Mouse (Mus musculus) c-Kit-positive CD71-positive TER-119-negative erythroid progenitor cells, embryonic 14.5 days (primary cell): ENCODE measurements around the gene Cryba2.
A peak's percentile ranks its signal among the peaks of the same experiment; 100 is the strongest.

Experiments
- DNase-seq: peaks from one replicate; pipeline ENCODE4 v3.0.0-alpha.2; 2013; ENCODE audit warnings: low read depth

The Cryba2 gene

DNA sequence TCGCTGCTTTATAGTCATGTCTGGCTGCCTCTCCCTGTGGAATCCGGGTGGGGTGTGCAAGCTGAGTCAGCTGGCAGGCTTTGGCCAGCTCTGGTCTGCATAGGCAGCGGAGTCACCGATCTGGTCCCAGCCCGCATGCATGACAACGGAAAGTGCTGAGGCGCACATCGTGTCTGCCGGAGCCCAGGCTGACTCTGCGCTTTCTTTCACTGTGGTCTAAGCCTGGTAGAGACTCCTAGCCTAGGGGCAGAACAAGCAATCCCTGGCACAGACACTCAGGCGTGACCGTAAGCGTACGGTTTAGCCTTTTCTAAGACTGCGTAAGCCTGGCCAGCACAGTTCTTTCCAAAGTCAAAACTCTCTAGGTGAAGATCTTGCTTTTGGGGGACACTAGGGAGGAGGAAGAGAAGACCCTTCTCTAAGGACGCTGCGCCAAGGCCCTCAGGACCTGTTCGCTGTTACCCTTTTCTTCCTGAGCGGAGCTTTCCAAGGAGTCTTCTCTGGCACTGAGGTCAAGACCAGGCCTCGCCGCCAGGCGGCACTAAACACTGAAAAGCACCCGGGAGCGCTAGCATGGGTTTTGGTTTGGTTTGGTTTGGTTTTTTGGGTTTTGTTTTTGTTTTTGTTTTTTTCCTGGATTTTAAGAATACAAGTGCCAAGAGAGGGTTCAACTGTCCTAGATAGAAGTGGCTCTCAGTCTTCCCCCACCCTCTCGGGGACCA, at the start of gene Cryba2:
Cryba2 (minus strand) TSS at position 10 of the 722 bp plus-strand sequence.
- peak; percentile 13 for DNase-seq

DNA sequence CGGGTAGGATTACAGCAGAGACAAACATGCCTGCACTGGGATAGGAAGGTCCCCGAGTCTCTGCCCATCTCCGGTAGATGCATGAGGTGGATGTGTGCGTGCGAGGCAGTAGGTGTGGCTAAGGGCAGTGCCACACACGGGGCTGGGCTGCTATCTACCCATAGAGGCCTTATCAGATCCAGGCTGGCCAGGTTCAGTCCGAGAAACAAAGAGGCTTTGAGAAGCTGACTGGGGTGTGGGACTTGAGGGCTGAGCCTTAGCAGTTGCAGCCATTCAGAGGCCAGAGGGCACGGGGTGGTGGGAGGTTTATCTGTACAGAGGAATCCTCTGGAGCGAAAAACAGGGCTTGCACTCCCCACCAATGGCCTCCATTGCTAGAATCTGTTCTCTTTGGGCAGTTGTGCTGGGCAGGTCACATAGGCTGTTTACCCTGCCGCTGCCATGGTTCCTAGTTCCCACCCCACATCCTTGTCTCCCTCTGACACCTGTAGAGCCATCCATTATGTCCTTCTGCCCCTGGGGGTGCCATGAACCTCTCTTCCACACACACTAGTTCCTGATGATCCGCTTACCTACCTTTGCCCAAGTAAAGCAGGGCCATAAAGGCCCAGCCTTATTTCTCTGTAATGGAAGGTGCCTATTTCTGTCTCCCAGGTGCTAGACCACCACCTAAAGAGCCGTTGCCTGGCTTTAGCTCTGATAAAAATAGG, 48.9 kb upstream of the Cryba2 start:
- DNase-seq, result no peak

DNA sequence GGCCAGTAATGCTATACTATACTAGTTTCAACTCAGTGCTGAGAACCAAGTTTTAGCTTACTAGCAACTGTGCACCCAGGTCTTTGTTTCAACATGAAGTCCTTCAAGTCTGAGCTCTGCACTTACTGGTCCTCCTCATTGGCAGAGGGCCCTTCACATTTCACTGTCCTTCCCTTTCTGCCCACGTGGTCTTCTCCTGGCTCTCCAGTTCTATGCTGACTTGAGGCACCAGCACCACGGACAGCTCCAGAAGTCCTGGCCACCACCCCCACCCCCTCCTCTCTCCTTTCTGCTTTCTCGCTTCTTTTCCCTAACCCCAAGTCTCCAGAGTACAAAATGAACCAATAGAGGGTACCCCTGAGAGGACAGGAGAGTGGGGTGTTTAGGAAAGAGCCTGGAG, 46.8 kb upstream of the Cryba2 start:
- DNase-seq, result no peak

DNA sequence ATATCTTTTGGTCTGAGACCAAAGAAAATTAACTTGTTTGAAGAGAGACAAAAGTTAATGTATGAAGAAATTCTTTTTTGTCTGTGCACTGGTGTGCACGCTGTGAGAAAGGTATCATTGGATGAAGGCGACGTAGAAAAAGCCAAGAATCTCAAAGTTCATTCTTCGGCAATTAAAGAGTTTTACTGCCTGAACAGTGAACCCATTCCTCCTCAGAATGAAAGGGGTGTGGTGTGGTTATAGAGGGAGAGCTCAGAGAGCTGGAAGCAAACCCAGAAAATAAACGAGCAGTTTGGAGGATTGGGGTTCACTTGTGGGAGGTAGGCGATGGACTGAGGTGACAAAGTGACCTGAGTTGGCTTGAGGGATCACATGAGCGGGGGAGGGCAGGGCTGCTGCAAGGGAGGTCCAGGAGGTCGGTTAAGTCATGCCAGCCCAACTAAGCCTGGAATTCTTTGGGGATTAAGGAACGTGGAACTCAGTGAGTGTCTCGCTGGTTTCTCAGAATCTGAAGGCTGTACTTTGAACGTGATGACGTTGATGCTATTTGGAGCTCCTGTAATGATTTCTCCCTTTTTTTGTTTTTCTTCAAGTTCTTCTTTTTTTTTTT, 43.4 kb upstream of the Cryba2 start:
- DNase-seq, result no peak

DNA sequence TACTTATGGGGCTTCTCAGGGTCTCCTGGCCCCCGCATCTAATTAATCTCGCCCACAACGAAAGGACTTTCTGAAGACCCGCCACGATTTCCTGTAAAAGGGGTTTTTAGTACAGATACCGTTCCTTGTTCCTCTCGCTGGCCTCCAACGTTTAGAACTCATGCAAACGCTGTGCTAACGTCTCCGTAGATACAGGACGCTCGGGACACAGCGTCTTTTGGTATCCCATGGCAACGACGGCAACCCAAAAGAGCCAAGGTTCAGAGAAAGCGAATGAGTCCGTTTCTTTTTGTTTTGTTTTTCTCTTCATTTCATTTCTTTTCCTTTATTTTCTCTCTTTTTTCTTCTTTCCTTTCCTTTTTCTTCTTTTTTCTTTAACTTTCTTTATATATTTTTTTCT, 42.5 kb upstream of the Cryba2 start, which contains the start of gene Cfap65:
Cfap65 (minus strand) TSS at position 198 of the 400 bp plus-strand sequence.
- no peak for DNase-seq

DNA sequence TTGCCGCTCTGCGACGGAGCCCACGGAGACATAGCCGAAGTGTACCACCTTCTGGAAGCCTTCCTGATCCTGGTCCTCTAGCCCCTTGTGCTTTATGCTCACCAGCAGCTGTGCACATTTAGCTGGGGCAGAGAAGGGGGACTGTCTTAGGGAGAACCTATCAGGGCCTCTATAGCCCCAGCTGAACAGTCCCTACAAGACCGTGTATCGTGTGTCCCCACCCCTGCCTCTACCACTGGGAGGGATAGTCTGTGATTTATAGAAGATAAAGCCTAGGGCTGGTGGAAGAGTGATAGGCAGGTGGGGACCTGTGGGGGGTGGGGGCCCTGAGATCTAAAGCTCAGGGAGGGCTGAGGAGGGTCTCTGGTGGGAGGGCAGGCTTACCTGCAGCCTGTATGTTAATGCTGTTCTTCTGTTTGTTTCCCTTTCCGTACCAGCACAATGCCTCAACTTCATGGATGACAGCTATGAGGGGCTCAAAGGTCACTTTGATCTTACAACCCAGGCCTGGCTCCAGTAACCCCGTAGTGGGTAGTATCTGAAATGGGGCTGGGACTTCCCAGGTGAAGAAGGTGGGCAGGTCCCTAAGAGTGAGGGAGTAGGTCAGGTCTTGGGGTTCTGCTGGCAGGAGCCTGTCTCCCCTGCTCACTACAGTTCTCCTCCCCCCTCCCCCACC, 34.8 kb upstream of the Cryba2 start:
- no peak for DNase-seq

DNA sequence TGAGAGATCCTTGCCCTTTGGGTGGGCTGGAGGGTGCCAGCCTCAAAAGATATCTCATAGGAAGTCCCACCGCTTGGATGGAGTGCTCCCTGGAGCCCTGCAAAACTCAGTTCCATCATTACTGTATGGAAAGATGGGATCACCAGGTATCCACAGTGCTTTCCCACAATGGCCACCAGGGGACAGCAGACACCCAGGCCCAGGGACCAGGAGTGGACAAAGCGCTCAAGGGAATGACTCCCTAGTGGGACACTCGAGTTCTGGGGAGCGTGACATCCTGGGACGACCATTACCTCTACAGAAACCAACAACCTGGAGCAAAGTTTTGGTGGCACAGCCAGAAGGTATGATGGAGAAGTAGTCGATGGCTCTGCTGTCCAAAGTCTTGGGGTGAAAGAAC, 33.8 kb upstream of the Cryba2 start:
- no peak for DNase-seq

DNA sequence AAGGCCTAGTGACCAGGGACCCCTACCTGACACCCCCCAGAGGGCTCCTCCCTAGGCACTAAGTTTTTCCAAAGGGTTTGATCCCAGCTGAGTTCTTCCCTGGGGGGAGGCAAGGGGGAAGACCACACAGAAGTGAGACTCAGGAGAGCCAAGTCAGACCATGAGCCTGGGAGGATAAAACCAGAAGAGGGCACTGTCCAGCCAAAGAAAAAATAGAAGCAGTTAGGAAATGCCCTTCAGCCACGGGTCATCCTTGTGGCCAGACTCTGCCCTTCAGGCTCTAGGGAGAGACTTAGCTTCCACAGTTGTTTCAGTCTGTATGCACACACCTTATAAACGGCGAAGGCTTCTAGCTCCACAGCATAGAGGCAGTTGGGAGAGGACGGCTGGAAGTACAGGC, 31.5 kb upstream of the Cryba2 start:
- no peak for DNase-seq

DNA sequence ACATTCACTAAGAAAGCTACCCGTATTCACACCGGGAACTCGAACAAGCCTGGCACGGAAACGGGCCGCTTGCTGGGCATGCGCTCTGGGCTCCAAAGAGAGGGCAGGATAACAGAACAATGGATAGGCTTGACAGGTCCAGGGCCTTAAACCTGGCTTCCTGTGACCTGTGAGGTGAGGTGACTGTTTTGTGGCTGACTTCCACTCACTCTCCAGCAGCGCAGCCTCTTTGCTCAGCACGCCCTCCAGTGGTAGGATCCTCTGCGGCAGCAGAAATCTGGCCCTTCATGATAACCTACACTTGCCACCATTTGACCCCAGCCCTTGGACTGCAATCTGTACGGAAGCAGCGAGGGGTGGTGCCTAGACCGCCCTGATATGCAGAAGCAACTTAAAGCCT, 22.8 kb upstream of the Cryba2 start:
- DNase-seq, result no peak

DNA sequence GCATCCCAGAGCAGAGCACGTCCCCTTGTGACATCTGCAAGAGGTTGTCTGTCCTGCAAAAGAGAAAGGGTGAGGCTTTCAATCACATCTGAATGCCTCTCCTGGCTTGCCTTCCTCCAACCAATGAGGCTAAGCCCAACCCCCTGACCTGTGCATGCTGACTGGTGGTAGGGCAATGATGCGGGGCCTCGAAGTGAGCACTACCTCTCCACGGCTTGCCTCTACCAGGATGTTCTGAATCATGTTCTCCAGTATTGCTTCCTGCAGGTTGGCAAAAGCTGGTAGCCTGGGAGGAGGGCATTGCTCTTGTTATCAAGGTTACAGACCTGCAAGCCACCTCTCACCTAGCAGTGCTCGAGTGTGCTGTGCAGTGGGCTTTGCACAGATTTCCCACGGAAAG, 9.2 kb upstream of the Cryba2 start:
- no peak for DNase-seq

DNA sequence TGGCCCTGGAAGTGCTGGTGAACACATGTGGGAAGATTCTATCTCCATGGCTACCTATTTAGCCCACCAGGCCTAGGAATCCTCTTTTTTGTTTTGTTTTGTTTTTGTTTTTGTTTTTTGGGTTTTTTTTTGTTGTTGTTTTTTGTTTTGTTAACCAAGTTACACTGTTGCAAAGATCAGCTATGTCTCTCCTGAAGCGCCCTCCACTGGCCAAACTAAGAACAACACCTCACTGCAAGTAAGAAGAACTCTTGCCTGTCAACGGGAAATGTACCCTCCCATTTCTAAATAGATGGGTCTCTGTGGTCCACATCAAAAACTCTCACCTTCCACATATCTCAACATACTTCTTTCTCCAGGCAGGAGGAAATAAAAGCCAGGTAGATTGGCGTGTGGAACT, 8.7 kb upstream of the Cryba2 start:
- peak; percentile 34 for DNase-seq

DNA sequence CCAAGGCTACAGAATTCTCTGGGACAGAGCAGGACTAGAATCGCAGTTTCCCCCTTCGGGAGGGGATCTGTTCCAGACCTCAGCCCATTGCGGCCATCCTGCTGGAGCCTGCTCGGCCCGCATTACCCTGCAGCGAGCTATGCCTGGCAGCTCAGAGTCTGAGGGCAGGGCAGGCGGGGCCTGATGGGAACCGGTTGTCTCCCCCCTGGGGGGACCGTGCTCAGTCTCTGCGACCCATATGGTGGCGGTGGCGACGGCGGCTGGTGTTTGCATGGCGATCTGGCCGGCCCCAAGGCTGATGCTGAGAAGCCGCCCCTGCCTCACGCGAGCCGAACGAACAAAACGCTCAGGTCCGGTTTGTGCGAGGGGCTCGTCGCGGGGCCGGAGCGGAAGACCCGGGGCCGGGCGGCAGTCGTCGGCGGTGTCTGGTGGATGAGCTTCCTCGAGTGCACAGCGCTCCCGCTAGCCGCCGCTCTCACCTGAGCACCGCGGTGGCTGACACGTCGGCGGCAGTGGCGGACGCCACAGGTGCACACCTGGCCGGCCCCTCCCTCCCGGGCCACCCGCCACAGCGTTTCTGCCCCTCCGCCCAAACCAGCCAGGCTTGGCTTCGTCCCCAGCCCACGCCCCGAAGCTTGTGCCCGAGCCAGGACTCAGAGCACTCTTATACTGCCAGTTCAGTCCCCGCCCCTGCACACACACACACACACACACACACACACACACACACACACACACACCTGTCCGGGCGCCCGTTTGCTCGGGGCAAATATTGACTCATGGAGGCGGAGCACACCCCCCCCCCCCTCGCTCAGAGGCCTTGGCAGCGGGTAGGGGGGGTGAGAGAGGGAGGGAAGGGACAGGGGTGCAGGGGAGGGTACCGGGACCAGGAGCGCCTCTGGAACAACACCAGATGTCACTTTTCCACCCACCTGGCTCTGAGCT, 7.7 kb upstream of the Cryba2 start:
- DNase-seq, result no peak

DNA sequence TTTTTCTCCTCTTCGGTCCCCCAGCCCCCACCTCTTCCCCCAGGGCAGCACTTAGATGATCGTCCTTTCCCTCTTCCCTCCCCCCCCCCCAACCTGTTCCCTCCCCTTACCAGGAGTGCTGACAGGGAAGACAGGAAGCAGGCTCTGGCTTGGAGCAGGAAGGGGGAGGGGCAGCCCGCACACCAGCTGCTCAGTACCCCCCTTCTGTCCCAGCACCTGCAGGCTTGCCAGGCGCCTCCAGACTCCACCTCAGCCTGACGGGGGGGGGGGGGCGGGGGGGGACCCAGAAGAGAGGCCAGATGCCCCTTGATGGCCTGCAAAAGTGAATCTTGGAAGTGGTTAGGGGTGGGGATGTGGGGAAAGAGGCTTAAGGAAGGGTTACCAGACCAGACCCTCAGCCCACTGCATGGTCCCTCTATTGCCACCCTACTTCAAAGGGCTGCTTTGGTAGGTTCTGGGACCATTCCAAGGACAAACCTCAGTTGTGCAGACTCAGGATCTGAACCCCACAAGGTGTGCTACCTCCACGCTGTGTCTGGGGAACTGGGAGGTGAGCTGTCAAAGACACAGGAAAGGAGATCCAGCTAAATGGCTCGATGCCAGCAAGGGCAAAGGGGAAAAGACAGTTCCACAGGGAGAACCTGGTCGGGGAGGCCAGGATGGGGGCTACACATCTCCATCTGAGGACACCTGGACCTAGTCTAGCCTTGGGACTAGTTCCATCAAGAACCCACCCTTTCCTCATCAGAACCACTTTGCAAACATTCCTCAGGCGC, 5.9 kb upstream of the Cryba2 start:
- DNase-seq, result no peak

DNA sequence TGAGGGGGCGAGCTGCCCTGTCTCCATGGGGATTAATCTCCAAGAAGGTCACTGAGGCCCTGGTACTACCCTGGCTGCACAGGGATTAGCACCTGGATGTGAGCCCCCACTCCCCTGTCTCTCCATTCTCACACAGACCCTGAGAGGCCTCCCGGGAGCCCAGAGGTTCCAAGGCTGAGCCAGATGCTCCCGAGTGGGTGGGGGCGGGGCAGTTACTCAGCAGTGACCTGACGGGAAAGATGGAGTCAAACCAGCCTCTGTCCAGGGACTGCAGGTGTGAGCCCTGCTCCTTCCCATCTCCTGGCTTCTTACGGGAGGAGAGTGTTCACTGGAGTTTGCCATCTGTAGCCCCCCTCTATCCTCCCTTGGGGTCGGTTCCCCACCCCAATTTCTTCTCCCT, 5.0 kb upstream of the Cryba2 start:
- DNase-seq, result no peak

DNA sequence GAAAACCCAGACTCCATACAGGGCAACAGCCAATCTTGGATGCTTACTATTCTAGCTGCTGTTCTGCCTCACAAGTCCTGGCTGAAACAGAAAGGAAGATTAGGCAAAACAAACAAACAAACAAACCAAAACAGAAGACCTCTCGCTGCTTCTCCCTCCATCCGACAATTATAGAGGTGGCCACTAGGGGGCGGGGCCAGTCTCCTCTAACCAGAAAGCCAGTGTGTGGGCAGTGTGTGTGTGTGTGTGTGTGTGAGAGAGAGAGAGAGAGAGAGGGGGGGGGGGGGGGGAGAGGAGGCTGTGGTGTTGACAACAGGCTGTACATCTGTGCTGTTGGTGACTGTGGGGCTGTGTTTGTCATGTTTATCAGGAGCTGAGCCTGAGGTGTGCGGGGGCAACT, 2.0 kb upstream of the Cryba2 start:
- DNase-seq, result peak; percentile 19

DNA sequence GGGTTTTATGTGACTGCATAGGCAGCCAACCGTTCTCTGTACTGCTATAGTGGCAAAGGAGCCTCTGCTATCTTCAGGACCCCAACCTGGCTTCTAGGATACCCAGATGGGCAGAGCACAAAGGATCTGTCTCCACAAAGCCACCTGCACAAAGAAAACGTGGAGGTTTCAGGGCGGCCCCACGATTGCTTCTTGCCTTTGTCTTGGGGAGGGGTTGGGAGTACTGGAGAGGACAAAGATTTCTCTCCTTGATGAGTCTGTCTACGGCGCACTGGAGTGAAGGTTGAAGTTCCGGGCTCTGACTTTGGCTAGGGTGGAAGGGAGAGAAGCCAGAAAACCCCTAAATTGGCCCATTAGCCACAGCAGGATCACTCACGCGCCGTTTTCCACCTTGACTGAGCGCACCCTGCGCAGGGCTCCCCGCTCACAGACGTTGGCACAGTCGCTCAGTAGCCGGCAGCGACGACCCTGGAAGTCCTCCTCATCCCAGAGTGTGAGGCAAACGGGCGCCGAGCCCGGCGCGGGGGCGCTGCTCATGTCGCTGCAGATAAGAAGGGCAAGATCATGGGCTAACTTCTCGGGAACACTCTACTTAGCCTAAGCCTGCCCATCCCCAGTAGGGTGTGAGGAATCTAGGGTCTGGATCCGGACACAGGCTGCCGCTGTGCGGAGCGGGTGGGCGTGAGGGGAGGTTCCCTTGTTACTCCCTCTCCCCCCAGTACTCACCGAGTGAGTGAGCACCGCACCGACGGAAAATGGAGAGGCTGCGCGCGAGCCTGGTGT, 401 bp downstream of the Cryba2 start:
- no peak for DNase-seq

DNA sequence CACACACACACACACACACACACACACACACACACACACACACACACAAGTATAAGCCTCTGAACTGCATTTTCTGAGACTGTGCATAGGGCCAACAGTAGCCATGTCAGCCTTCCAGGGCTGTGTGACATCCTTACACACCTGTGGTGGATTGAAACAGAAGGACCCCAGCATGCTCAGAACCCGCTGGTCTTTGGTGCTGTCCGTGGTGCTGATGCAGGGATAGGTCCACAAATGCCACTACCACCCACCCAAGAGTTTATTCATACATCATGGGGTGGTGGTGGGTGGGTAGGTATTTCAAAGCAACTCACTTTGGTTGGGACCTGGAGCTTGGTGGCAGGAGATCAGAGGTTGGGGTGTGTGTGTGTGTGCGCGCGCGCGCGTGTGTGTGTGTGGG, 1.4 kb downstream of the Cryba2 start:
- DNase-seq, result peak; percentile 36

DNA sequence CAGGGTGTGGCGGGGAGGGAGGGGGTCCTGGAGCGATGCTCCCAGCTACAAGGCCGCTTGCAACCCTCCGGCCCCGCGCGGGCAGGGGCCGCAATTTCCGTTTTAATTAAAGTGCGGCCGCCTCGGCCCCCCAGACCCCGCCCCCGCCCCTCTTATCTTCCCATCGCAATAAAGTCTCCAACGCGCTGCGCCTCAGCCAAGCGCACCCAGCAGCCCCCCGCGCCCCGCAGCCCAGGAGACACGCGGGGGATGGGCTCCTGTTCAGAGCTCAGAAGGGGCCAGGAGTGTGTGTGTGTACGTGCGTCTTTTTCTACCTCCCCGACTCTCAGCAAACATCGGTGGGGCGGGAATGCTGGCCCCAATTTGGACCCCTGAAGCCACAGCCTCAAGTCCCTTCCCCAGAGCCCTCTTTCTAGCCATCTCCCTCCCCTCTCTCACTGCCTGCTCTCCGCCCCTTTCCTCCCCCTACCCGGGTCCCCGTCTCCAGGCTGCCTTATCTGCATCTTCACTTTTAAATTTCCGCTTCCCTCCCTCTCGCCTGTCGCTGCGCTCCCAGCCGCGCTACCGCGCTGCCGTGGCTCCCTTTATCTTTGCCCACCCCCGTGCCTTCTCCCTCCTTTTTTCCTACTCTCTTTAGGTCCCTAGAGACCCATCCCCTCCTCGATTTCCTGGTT, 7.4 kb downstream of the Cryba2 start, which contains the start of gene Fev:
Fev (minus strand) TSS at position 51 of the 674 bp plus-strand sequence.
- DNase-seq, result no peak
